Mouse (Mus musculus) liver, embryonic 15.5 days (tissue): ENCODE results near the gene Igf2. TPM values are rescaled to one million over a fixed set of nuclear protein-coding genes. Genes with fewer than 3 reads are reported as not detected.

Experiments
- ATAC-seq: fragments of 200-750 bp; cut with Nextera tagmentation; 2 replicates; pipeline ENCODE4 v1.8.0; 2017; ENCODE audit warnings: moderate number of reproducible peaks, mild to moderate bottlenecking, moderate library complexity; ENCODE audit not compliant: insufficient read depth
- H3K27ac ChIP-seq: fragments of 300-500 bp; sonication (generic); replicated peaks from 2 replicates; pipeline ENCODE4 v1.5.1; 2015; ENCODE audit warnings: mild to moderate bottlenecking, inconsistent platforms
- H3K27me3 ChIP-seq: fragments of 300-500 bp; sonication (generic); 2 replicates; pipeline ENCODE4 v1.6.1; 2015; ENCODE audit warnings: mild to moderate bottlenecking, inconsistent platforms
- H3K36me3 ChIP-seq: fragments of 300-500 bp; sonication (generic); replicated peaks from 2 replicates; pipeline ENCODE4 v1.6.1; 2015; ENCODE audit warnings: moderate library complexity, mild to moderate bottlenecking, inconsistent platforms
- H3K4me1 ChIP-seq: fragments of 300-500 bp; sonication (generic); replicated peaks from 2 replicates; pipeline ENCODE4 v1.6.1; 2015; ENCODE audit warnings: inconsistent platforms
- H3K4me2 ChIP-seq: fragments of 300-500 bp; sonication (generic); 2 replicates; pipeline ENCODE4 v1.6.1; 2015; ENCODE audit warnings: moderate library complexity, mild to moderate bottlenecking, inconsistent platforms
- H3K4me3 ChIP-seq: fragments of 300-500 bp; sonication (generic); replicated peaks from 2 replicates; pipeline ENCODE4 v1.5.1; 2015; ENCODE audit warnings: mild to moderate bottlenecking, inconsistent platforms
- H3K9ac ChIP-seq: fragments of 300-500 bp; sonication (generic); 2 replicates; pipeline ENCODE4 v1.6.1; 2015; ENCODE audit warnings: moderate library complexity, mild to moderate bottlenecking, inconsistent platforms
- H3K9me3 ChIP-seq: fragments of 300-500 bp; sonication (generic); replicated peaks from 2 replicates; pipeline ENCODE4 v1.6.1; 2016; ENCODE audit warnings: inconsistent platforms
- WGBS: fragments of 180-500 bp; shearing (Covaris S2); methylation state at CpG from one replicate; pipeline ENCODE4 v1.1.7; 2015; ENCODE audit warnings: mixed read lengths; ENCODE audit not compliant: insufficient replicate concordance; 5-methylcytosine and 5-hydroxymethylcytosine counted together
- microRNA counts: library from miRNA; unstranded; fragments of <30 nt; microRNA quantifications from one replicate; lab custom pipeline; 2016
- microRNA-seq: library from miRNA; unstranded; fragments of <30 nt; microRNA quantifications from one replicate; pipeline ENCODE4, GENCODE M21; 2016
- polyA plus RNA-seq: library from polyadenylated mRNA; unstranded; fragments of >200 nt; fragmentation: Nextera tagmentation; extraction: Ambion mirVana; gene quantifications from 2 replicates; pipeline ENCODE4 v1.2.1, GENCODE M21; 2015

The Igf2 gene
- polyA plus RNA-seq, 1 experiment from 2014 or later, result 619 TPM

DNA sequence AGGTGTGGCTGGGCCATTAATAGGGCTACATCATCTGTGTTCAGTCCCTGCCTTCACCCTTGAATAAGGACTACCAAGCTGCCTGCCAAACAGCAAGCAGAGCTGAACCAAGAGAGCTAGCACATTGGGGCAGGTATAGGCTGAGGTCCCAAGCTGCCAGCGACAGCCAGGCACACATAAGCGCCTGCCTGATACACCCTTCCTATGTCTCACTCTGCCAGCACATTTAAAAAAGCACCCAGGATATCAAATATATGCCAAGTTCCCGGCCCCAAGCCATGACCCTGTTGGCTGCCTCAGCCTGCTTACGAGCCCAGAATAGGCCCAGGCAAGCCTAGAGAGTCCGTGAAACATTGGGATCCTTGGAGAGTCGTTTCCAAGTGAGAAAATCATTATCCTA is 36.8 kb downstream of the Igf2 start:
- no peak overlapping the region for H3K9ac ChIP-seq
- H3K4me1 ChIP-seq, result no peaks in the 10 kb centered on the region
- no peaks in the 10 kb centered on the region; the same call in 1 of the 2 replicates for H3K27me3 ChIP-seq
- 59% methylated on average over 6 of the region's 6 CpGs for WGBS
- H3K4me3 ChIP-seq, result no peak overlapping the region
- ATAC-seq, result no peak
- H3K9me3 ChIP-seq, result no peaks in the 10 kb centered on the region
- no peak overlapping the region for H3K27ac ChIP-seq
- no peaks in the 10 kb centered on the region for H3K36me3 ChIP-seq
- no peak overlapping the region for H3K4me2 ChIP-seq

DNA sequence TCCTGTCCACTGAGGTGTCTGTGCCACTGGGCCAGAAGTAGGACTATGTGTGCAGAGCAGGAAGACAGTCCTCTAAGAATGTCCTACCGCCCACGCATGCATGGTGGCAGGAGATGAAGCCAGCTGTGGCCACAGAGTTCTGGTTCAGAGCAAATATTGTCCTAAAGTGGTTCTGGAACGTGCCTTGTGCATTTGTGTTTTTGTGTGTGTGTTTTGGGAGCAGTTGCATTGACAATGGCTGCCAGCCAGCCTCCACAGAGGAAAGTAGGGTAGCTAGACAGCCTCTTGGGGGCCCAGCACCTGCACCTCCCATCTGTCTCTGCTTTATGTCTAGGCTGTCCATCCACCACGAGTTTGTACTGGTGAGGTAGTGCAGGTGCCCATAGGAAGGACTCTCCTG is 44.4 kb downstream of the Igf2 start:
- H3K9ac ChIP-seq, result no peak overlapping the region
- no peak for ATAC-seq

DNA sequence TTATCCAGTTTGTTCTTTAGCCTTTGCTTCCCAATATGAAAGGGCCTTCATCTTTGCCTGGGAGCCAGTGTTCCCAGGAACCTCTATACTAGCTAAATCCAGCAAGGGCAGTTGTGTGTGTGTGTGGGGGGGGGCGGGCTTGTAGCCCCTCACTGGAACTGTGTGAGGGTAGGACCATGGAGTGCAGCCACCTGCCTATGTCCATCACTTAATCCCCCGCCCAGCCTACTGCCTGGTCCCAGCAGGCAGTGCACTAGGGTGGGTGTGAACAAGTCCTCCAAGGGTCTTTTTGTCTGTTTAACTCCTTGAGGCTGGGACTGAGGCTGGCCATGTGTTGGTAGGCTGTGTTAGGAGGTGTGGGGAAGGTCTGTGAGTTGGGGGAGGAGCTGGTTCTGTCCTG is 53.5 kb downstream of the Igf2 start:
- Histone ChIP-seq H3K27me3 (peaks cover 6% of the 10 kb centered on the region; the same call in 1 of the 2 replicates), H3K4me1 (peaks cover 23% of the 10 kb centered on the region), H3K4me3 (no peak overlapping the region), H3K9ac (no peak overlapping the region), H3K9me3 (no peaks in the 10 kb centered on the region), H3K4me2 (no peak overlapping the region), H3K36me3 (no peaks in the 10 kb centered on the region), H3K27ac (no peak overlapping the region)
- 47% methylated on average over 2 of the region's 2 CpGs for WGBS
- no peak for ATAC-seq

More for the DNA sequence above, 44.4 kb downstream of the Igf2 start:
- no peaks in the 10 kb centered on the region for H3K9me3 ChIP-seq
- no peaks in the 10 kb centered on the region for H3K36me3 ChIP-seq
- WGBS, result 62% methylated on average over 4 of the region's 4 CpGs
- no peaks in the 10 kb centered on the region for H3K4me1 ChIP-seq
- no peak overlapping the region for H3K27ac ChIP-seq
- no peak overlapping the region for H3K4me2 ChIP-seq
- no peaks in the 10 kb centered on the region for H3K27me3 ChIP-seq
- no peak overlapping the region for H3K4me3 ChIP-seq

DNA sequence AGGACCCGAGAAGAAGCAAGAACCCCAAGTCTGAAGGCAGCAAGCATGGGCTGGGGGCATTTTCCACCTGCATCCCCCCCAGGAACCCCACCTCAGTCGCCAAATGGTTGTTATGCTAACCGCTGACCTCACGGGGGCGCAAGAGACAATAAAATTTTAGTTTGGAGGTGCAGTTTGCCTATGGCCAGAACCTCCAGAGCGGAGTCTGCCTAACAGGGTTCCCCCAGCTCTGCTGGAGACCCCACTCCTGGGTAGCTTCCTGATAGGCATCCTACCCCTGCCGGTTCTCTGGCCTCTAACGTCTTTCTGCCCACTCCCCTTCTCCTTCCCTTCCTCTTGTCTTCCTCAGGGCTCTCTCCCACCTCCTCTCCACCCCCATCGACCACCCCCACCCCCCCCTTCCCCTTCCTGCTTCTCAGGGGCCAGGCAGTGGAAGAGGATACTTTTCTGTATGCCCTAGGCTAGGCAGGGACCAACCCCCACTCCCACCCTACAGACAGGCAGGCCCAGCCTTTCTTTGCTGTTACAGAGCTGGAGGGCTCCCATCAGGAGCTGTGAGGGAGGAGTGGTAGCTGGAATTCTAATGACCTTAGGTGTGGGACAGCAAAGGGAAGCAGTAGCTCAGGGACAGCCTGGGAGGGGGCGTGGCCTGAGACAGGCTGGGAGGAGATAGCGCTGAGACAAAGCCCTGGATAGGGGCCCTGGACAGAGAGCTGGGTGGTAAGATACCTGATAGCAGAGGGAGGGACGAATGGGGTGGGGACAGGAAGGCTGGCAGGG is 55.8 kb downstream of the Igf2 start:
- Histone ChIP-seq H3K4me2 (peak overlapping the region; percentile 59), H3K4me3 (no peak overlapping the region), H3K27ac (peak overlapping the region; percentile 67), H3K4me1 (peaks cover 23% of the 10 kb centered on the region), H3K9ac (no peak overlapping the region), H3K36me3 (no peaks in the 10 kb centered on the region), H3K9me3 (no peaks in the 10 kb centered on the region), H3K27me3 (peaks cover 6% of the 10 kb centered on the region; the same call in 1 of the 2 replicates)
- WGBS, result 1% methylated on average over 12 of the region's 12 CpGs
- peak; percentile 96 for ATAC-seq

DNA sequence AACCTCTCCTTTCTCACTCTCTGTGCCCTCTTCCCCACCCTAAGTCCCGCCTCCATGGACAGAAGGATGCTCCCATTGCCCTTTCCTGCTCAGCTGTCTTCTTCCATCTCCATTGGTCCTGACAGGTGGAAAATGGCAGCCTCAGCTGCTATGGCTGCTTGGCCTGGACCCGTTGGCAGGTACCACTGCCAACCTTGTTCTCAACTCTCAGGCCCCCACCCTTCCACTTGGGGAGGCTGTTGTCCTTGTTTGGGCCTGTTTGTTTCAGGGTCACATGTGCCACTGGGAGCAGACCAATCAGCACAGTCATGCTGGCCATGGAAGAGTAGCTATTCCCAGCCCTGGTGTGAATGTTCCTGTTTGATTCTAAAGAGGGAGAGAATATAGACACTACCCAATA is 65.7 kb downstream of the Igf2 start:
- Histone ChIP-seq H3K36me3 (no peaks in the 10 kb centered on the region), H3K4me3 (no peak overlapping the region), H3K27me3 (peaks cover 7% of the 10 kb centered on the region; the same call in 1 of the 2 replicates), H3K9ac (no peak overlapping the region), H3K27ac (no peak overlapping the region), H3K4me1 (no peaks in the 10 kb centered on the region), H3K4me2 (no peak overlapping the region), H3K9me3 (no peaks in the 10 kb centered on the region)
- 40% methylated on average over 2 of the region's 2 CpGs for WGBS
- ATAC-seq, result no peak

MicroRNAs within 50 kb of the gene (microRNA counts, 519-probe panel; counts per million panel counts)
- microRNA mmu-miR-483 (lab: Ali Mortazavi, UCI), result 2,582 counts per million, percentile 49 among the panel's probes with 10 or more counts

Small RNA genes within 50 kb of the gene (microRNA-seq; reads per million reads assigned to microRNA genes)
- 2,705 reads per million, percentile 86 among the genes with 10 or more reads in this experiment for gene Mir483

Other genes starting within 250 kb of the Igf2 start
- 0.13 TPM in 1 of 2 replicates, not detected in the other for gene Syt8, start 232.0 kb downstream of the Igf2 start, polyA plus RNA-seq
- gene Tnni2, start 225.0 kb downstream of the Igf2 start, polyA plus RNA-seq, result 17.6 and 29.3 TPM in 2 replicates
- gene Lsp1, start 206.0 kb downstream of the Igf2 start, polyA plus RNA-seq, result 24.5 and 27.8 TPM in 2 replicates
- gene Tnnt3, start 168.0 kb downstream of the Igf2 start, polyA plus RNA-seq, result 14.3 and 24.5 TPM in 2 replicates
- gene Mrpl23, start 134.1 kb downstream of the Igf2 start, polyA plus RNA-seq, result 9.8 and 11.9 TPM in 2 replicates
- gene Gm49394, start 3.1 kb upstream of the Igf2 start, polyA plus RNA-seq, result 0.08 TPM in 1 of 2 replicates, not detected in the other
- 2.2 and 2.8 TPM in 2 replicates for gene Ins2, start 76.6 kb upstream of the Igf2 start, polyA plus RNA-seq